Mouse (Mus musculus) liver, embryonic 15.5 days (tissue): ENCODE results near the gene Macrod2. TPM values are rescaled to one million over a fixed set of nuclear protein-coding genes. Genes with fewer than 3 reads are reported as not detected.

Source experiments
- ATAC-seq: fragments of 200-750 bp; cut with Nextera tagmentation; 2 replicates; pipeline ENCODE4 v1.8.0; 2017; ENCODE audit warnings: moderate number of reproducible peaks, mild to moderate bottlenecking, moderate library complexity; ENCODE audit not compliant: insufficient read depth
- H3K27ac ChIP-seq: fragments of 300-500 bp; sonication (generic); replicated peaks from 2 replicates; pipeline ENCODE4 v1.5.1; 2015; ENCODE audit warnings: mild to moderate bottlenecking, inconsistent platforms
- H3K27me3 ChIP-seq: fragments of 300-500 bp; sonication (generic); 2 replicates; pipeline ENCODE4 v1.6.1; 2015; ENCODE audit warnings: mild to moderate bottlenecking, inconsistent platforms
- H3K36me3 ChIP-seq: fragments of 300-500 bp; sonication (generic); replicated peaks from 2 replicates; pipeline ENCODE4 v1.6.1; 2015; ENCODE audit warnings: moderate library complexity, mild to moderate bottlenecking, inconsistent platforms
- H3K4me1 ChIP-seq: fragments of 300-500 bp; sonication (generic); replicated peaks from 2 replicates; pipeline ENCODE4 v1.6.1; 2015; ENCODE audit warnings: inconsistent platforms
- H3K4me2 ChIP-seq: fragments of 300-500 bp; sonication (generic); 2 replicates; pipeline ENCODE4 v1.6.1; 2015; ENCODE audit warnings: moderate library complexity, mild to moderate bottlenecking, inconsistent platforms
- H3K4me3 ChIP-seq: fragments of 300-500 bp; sonication (generic); replicated peaks from 2 replicates; pipeline ENCODE4 v1.5.1; 2015; ENCODE audit warnings: mild to moderate bottlenecking, inconsistent platforms
- H3K9ac ChIP-seq: fragments of 300-500 bp; sonication (generic); 2 replicates; pipeline ENCODE4 v1.6.1; 2015; ENCODE audit warnings: moderate library complexity, mild to moderate bottlenecking, inconsistent platforms
- H3K9me3 ChIP-seq: fragments of 300-500 bp; sonication (generic); replicated peaks from 2 replicates; pipeline ENCODE4 v1.6.1; 2016; ENCODE audit warnings: inconsistent platforms
- WGBS: fragments of 180-500 bp; shearing (Covaris S2); methylation state at CpG from one replicate; pipeline ENCODE4 v1.1.7; 2015; ENCODE audit warnings: mixed read lengths; ENCODE audit not compliant: insufficient replicate concordance; 5-methylcytosine and 5-hydroxymethylcytosine counted together
- polyA plus RNA-seq: library from polyadenylated mRNA; unstranded; fragments of >200 nt; fragmentation: Nextera tagmentation; extraction: Ambion mirVana; gene quantifications from 2 replicates; pipeline ENCODE4 v1.2.1, GENCODE M21; 2015

Gene Macrod2
- polyA plus RNA-seq, 1 experiment from 2014 or later = 6.9 TPM

GRCm38 (mm10) chr2:140592537-140593261 lies 197.6 kb downstream of the Macrod2 start:
- ATAC-seq = no peak
- H3K9ac ChIP-seq = no peak overlapping the region

GRCm38 (mm10) chr2:140596906-140597305 lies 201.8 kb downstream of the Macrod2 start:
- no peak overlapping the region for H3K27ac ChIP-seq
- H3K4me2 ChIP-seq = no peak overlapping the region
- no peaks in the 10 kb centered on the region for H3K9me3 ChIP-seq
- H3K9ac ChIP-seq = no peak overlapping the region
- no peak overlapping the region for H3K4me3 ChIP-seq
- no peaks in the 10 kb centered on the region for H3K36me3 ChIP-seq
- H3K27me3 ChIP-seq = no peaks in the 10 kb centered on the region
- WGBS = 72% methylated on average over 2 of the region's 2 CpGs
- H3K4me1 ChIP-seq = no peaks in the 10 kb centered on the region
- ATAC-seq = no peak

More at GRCm38 (mm10) chr2:140592537-140593261, 197.6 kb downstream of the Macrod2 start:
- Histone ChIP-seq H3K4me1 (no peaks in the 10 kb centered on the region), H3K27ac (no peak overlapping the region), H3K27me3 (no peaks in the 10 kb centered on the region), H3K4me3 (no peak overlapping the region), H3K36me3 (no peaks in the 10 kb centered on the region), H3K9me3 (no peaks in the 10 kb centered on the region), H3K4me2 (no peak overlapping the region)
- WGBS = 52% methylated on average over 3 of the region's 3 CpGs

GRCm38 (mm10) chr2:140615451-140615850 lies 220.3 kb downstream of the Macrod2 start:
- Histone ChIP-seq H3K4me1 (no peaks in the 10 kb centered on the region), H3K9me3 (no peaks in the 10 kb centered on the region), H3K27ac (no peak overlapping the region), H3K4me3 (no peak overlapping the region), H3K9ac (no peak overlapping the region), H3K27me3 (no peaks in the 10 kb centered on the region), H3K36me3 (no peaks in the 10 kb centered on the region), H3K4me2 (no peak overlapping the region)
- ATAC-seq = no peak
- 70% methylated on average over 2 of the region's 2 CpGs for WGBS

DNA sequence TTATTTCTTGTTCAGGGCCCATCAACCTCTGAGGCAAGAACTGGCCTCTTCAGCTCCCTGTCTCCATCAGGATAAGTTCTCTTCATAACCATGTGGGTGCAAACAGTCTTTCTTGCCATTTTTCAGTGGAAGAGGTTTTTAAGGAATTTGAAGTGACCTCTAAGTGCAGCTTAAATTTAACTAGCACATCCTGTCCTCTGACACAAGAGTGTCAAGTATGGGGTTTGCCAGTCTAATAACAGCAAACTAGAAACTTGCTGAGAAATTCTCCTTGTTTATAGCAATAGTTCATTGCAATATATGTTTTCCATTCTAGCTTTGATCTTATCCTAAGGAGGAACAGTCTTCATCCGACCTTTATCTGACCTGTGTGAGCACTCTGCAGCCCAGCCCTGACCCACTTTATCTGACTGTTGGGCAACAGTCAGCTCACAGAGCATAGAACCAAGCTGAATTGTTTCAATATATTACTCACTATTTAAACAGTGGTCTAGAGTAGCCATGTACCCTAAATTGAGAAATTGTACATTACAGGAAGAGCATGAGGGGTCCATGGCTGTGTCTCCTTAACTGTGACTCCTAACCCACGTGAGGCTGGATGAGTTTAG lies 226.7 kb downstream of the Macrod2 start:
- H3K4me2 ChIP-seq = no peak overlapping the region
- no peak for ATAC-seq
- H3K9ac ChIP-seq = no peak overlapping the region
- H3K4me1 ChIP-seq = no peaks in the 10 kb centered on the region
- H3K36me3 ChIP-seq = no peaks in the 10 kb centered on the region
- H3K27ac ChIP-seq = no peak overlapping the region
- H3K9me3 ChIP-seq = no peaks in the 10 kb centered on the region
- H3K27me3 ChIP-seq = no peaks in the 10 kb centered on the region
- 29% methylated on average over 2 of the region's 2 CpGs for WGBS
- H3K4me3 ChIP-seq = no peak overlapping the region

DNA sequence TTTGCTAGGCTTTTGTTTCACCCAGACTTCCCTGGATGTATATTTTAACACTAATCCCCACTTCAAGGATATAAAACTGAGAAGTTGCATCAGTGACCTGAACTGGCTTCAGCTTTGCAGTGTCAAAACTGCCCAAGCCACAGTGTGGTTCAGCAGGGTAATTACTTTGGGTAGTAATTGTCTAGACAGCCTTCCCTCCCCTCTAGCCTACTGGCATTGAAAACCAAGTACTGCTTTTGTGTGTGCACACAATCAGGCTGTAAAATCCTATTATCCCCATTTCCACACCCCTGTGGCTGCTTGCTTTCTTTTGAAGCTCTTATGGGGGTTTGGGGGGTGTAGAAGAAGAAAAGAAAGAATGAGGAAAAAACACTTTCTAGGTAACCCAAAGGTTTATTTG lies 258.4 kb downstream of the Macrod2 start:
- ATAC-seq = no peak
- Histone ChIP-seq H3K27me3 (no peaks in the 10 kb centered on the region), H3K4me3 (no peak overlapping the region), H3K36me3 (no peaks in the 10 kb centered on the region), H3K9ac (no peak overlapping the region), H3K27ac (no peak overlapping the region), H3K4me2 (no peak overlapping the region), H3K4me1 (no peaks in the 10 kb centered on the region), H3K9me3 (no peaks in the 10 kb centered on the region)

DNA sequence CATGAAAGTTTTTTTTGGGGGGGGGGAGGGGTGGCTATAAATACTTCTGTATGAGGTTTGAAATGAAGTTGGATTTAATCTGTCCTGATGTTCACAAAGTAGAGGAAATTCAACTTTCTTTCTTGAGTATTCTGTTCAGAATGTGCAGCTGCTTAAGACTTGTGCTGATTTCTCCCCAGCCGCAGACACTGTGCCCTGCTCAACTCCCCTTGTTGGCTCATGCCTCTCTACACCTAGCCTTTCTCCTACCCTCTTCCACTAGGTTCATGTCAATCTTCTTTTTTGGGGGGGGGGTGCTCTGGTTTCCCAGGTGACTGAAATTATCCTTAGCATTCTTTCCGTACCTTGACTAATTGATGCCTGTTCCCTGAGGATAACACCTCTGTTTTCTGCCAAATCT lies 258.9 kb downstream of the Macrod2 start:
- no peaks in the 10 kb centered on the region for H3K9me3 ChIP-seq
- H3K9ac ChIP-seq = no peak overlapping the region
- no peak overlapping the region for H3K27ac ChIP-seq
- H3K4me3 ChIP-seq = no peak overlapping the region
- H3K4me2 ChIP-seq = no peak overlapping the region
- WGBS = 65% methylated on average over 2 of the region's 2 CpGs
- no peaks in the 10 kb centered on the region for H3K27me3 ChIP-seq
- H3K4me1 ChIP-seq = no peaks in the 10 kb centered on the region
- no peak for ATAC-seq
- no peaks in the 10 kb centered on the region for H3K36me3 ChIP-seq

GRCm38 (mm10) chr2:140662673-140663072 lies 267.6 kb downstream of the Macrod2 start:
- Histone ChIP-seq H3K4me3 (no peak overlapping the region), H3K36me3 (no peaks in the 10 kb centered on the region), H3K4me2 (no peak overlapping the region), H3K27ac (no peak overlapping the region), H3K9me3 (no peaks in the 10 kb centered on the region), H3K27me3 (0 out of 2 replicates have a peak, but pooled peaks cover 3% of the 10 kb centered on the region), H3K9ac (no peak overlapping the region), H3K4me1 (no peaks in the 10 kb centered on the region)
- 78% methylated on average over 5 of the region's 5 CpGs for whole genome bisulfite sequencing
- no peak for ATAC-seq

- no peak overlapping the region for H3K4me3 ChIP-seq
- ATAC-seq = no peak
- WGBS = 61% methylated on average over 4 of the region's 4 CpGs
- no peaks in the 10 kb centered on the region for H3K36me3 ChIP-seq
- H3K4me1 ChIP-seq = no peaks in the 10 kb centered on the region
- H3K9me3 ChIP-seq = no peaks in the 10 kb centered on the region
- no peak overlapping the region for H3K27ac ChIP-seq
- no peak overlapping the region for H3K9ac ChIP-seq
- H3K27me3 ChIP-seq = 0 out of 2 replicates have a peak, but pooled peaks cover 5% of the 10 kb centered on the region
- no peak overlapping the region for H3K4me2 ChIP-seq
Observed at GRCm38 (mm10) chr2:140664381-140664780, 269.3 kb downstream of the Macrod2 start.

DNA sequence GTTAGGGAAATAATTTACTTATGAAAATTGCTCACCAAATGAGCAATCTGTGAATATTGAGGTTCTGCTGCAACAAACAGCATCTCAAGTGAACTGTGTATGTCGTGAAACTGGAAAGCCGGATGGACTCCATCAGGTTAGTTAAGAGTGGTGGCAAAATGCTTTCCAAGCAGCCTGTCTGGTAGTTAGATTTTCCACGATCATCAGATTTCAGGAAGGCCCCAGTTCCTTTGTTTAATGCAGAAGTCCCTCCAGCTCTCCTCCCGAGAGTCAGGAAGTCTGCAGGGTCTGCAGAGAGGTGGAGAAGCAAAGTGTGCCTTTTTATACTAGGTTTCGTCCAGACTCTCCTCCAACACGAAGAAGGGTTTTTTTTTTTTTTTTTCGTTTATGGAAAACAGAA lies 271.7 kb downstream of the Macrod2 start:
- no peaks in the 10 kb centered on the region for H3K36me3 ChIP-seq
- H3K4me1 ChIP-seq = no peaks in the 10 kb centered on the region
- H3K4me2 ChIP-seq = no peak overlapping the region
- H3K9me3 ChIP-seq = no peaks in the 10 kb centered on the region
- no peak overlapping the region for H3K9ac ChIP-seq
- WGBS = 30% methylated on average over 7 of the region's 7 CpGs
- H3K27ac ChIP-seq = no peak overlapping the region
- no peak overlapping the region for H3K4me3 ChIP-seq
- ATAC-seq = no peak
- peaks cover 12% of the 10 kb centered on the region for H3K27me3 ChIP-seq

- Histone ChIP-seq H3K4me1 (no peaks in the 10 kb centered on the region), H3K9me3 (no peaks in the 10 kb centered on the region), H3K4me3 (no peak overlapping the region), H3K36me3 (no peaks in the 10 kb centered on the region), H3K27me3 (peaks cover 12% of the 10 kb centered on the region), H3K4me2 (no peak overlapping the region), H3K27ac (no peak overlapping the region), H3K9ac (no peak overlapping the region)
- ATAC-seq = no peak
- WGBS = 51% methylated on average over 13 of the region's 13 CpGs
Observed at GRCm38 (mm10) chr2:140667261-140668047, 272.3 kb downstream of the Macrod2 start.

DNA sequence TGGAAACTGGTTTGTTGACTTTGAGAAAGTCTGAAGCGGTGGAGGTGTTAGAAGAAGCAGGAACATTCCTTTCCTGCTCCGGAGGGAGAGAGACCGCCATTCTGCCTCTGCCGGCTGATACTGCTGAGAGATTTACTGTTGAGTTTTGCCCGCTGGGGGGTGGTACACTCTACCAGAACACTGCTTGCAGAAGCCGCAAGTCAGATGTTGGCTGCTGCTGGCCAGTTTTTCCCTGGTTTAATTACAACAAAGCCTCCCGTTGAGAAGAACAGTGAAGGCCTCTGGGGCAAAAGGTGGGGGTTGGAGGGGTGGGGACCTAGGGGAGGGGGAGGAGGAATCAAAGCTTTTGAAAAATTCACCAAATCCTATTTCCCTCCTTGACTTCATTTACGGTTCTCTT lies 273.2 kb downstream of the Macrod2 start:
- H3K36me3 ChIP-seq = no peaks in the 10 kb centered on the region
- H3K27ac ChIP-seq = no peak overlapping the region
- H3K9me3 ChIP-seq = no peaks in the 10 kb centered on the region
- no peaks in the 10 kb centered on the region for H3K4me1 ChIP-seq
- 12% methylated on average over 8 of the region's 8 CpGs for WGBS
- H3K4me2 ChIP-seq = no peak overlapping the region
- ATAC-seq = no peak
- H3K4me3 ChIP-seq = no peak overlapping the region
- H3K27me3 ChIP-seq = peaks cover 12% of the 10 kb centered on the region
- no peak overlapping the region for H3K9ac ChIP-seq
